Mouse (Mus musculus) MEL (cell line): ENCODE measurements around the gene Sh2b3.

Source experiments
- JUND ChIP-seq: IDR thresholded peaks from 2 replicates; pipeline ENCODE4 v1.6.1; 2011; ENCODE audit warnings: low read depth, mild to moderate bottlenecking, improper control_type of control experiment, low read length
- USF1 ChIP-seq: IDR thresholded peaks from 2 replicates; pipeline ENCODE4 v1.6.1; 2014; ENCODE audit warnings: low read depth, mild to moderate bottlenecking, inconsistent platforms, low read length, improper control_type of control experiment, moderate library complexity

DNA sequence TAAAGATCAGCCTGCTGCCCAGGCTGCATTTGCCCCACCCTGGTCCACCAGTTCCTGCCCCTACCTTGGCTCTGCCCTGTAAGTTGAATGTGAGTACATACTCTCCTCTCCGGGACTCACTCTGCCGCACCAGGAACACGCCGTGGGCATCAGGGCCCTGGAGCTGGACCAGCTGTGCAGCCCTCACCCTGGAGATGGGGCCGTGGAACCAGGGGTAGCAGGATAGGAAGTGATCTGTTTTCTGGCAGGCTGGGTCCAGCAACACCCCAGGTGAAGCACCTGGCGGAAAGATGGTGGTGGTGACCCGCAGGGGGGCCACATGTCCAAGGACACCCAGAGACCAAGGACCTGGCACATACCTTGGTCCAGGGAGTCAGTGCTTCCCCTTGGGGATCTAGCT, 19.0 kb downstream of the Sh2b3 start:
- no peak for TF ChIP-seq JUND
- no peak for TF ChIP-seq USF1
